Mouse (Mus musculus): ENCODE measurements around the gene Sh2d7. TPM values are rescaled to one million over a fixed set of nuclear protein-coding genes. Genes with fewer than 3 reads are reported as not detected.

Gene Sh2d7
- total RNA-seq (2023): not detected

DNA sequence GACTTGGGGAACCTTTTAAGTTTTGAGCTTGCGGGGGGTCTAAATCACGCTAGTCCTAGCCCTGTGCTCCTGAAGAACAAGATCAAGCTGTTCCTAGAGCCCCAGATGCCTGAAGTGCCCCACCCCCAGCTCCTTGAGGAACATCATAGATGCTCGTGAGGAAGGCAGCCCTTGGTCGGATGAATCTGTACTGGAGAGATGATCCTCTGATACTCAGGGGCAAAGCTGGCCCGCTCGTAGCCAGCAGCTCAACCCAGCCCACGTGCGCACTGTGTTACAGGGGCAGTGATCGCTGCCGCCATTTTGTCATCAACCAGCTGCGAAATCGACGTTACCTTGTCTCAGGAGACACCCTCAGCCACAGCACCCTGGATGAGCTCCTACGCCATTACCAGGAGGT lies at the start of gene Sh2d7:
TSS of gene Sh2d7 (plus strand) at position 301 of the 400 bp plus-strand sequence.

GRCm38 (mm10) chr9:54501453-54502110 lies 37.2 kb upstream of the Sh2d7 start, which contains the start of gene Dmxl2:
Gene Dmxl2 (minus strand): TSS chr9:54501626.

DNA sequence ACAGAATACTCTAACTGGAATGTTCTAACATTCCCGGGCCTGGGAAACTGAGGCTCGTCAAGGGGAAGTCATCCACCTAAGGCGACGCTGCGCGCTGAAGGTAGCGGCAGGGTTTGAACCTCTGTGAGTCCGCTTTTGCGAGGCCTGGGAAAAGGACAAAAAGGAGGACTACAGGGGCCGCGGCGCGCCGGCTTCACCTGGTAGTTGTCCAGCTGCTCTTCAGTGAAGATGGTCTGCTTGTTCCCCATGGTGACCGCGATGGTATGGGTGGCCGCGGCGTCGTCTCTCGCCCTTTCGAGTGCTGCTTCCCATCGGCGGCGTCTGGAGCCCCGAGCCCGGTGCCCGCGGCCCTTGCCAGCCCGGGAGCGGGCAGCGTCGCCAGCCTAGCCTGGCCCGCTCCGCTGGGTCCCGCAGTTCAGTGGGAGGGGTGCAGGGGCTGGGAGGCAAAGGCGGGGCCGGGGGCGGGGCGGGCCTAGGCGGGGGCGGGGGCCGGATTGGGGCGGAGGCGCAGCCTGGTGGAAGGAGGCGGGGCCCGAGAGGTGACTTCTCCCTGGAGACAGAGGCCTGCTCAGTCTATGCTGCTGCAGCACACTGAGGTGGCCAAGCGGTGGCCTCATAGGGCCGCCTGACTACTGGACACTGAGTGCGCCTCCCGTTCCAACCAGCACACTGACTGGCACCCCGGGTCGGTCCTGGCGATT lies 21.1 kb downstream of the Sh2d7 start, which contains the start of gene Cib2:
TSS of gene Cib2 (minus strand) at position 448 of the 701 bp plus-strand sequence.

DNA sequence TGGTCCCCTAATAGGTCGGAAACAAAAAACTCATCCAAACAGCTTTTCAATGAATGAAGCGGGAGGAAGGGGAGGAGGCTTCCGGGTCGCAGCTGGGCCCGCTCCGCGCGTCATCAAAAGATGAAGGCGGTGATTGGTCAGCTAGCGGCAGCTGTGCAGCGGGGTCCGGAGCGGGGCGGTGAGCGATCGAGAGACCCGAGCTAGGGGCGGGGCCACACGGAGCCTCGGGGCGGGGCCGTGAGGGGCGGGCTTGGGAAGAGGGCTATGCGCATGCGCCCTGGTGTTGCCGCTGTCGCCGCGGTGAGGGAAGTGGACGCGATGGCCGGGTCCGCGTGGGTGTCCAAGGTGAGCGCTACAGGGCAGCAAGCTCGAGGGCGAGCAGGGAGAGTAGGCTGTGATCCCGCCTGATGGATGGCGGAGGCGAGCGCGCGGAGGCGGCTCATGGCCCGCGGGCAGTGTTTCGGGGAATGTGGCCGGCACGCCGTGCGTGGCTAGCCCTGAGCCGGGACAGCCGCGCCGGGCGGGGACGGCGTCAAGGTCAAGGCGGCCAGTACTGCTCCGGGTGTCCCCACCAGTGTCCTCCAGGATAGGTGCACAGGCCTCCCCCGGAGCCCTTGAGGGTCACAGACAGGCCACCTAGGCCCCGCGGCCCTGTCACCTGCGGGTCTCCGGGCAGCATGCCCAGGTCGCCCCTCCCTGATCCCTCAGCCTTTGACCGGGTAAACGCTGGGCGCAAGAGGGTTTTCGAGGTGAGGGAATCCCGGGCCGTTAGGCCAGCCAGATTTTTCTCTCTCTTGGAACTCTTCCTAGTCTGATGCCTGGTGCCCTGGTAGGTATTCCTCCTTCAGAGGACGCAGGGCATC lies 47.6 kb downstream of the Sh2d7 start, which contains the start of gene Idh3a:
TSS of gene Idh3a (plus strand) at position 136 of the 863 bp plus-strand sequence.

Other genes starting within 250 kb of the Sh2d7 start
- gene Dmxl2, start 37.4 kb upstream of the Sh2d7 start, total RNA-seq (2023): 0.49 TPM
- 0.49 TPM for gene Cib2, start 21.2 kb downstream of the Sh2d7 start, total RNA-seq (2023)
- 48.6 TPM for gene Idh3a, start 47.4 kb downstream of the Sh2d7 start, total RNA-seq (2023)
- 18.8 TPM for gene Acsbg1, start 122.9 kb downstream of the Sh2d7 start, total RNA-seq (2023)
- 25.4 TPM for gene Dnaja4, start 159.9 kb downstream of the Sh2d7 start, total RNA-seq (2023)
- 44.9 TPM for gene Wdr61, start 195.5 kb downstream of the Sh2d7 start, total RNA-seq (2023)
- not detected for gene Crabp1, start 225.8 kb downstream of the Sh2d7 start, total RNA-seq (2023)

All from CD8-positive naive resting alpha-beta T cell, adult 57 days (primary cell).